Mouse (Mus musculus) layer of hippocampus, adult 8-10 months (tissue): Measurements from ENCODE around the gene Nmbr. TPM values are rescaled to one million over a fixed set of nuclear protein-coding genes. Genes with fewer than 3 reads are reported as not detected.

Experiments used
- total RNA-seq, 4 experiments: library from RNA; stranded (reverse); gene quantifications; 2 replicates each; pipeline ENCODE4 v1.2.4; 2022

Nmbr gene
- total RNA-seq, 4 experiments from 2014 or later: 1.9 to 5.0 (median 3.3) TPM

Other genes starting within 250 kb of the Nmbr start
- gene Adgrg6, start 159.9 kb upstream of the Nmbr start, total RNA-seq: 1 to 10 TPM; 1.0 to 3.8 (median 2.0) TPM
- gene Vta1, start within 50 bp of the Nmbr start, total RNA-seq: 10 to 100 TPM; 54.8 to 65.4 (median 58.5) TPM
- gene Gje1, start 12.6 kb downstream of the Nmbr start, total RNA-seq: not detected